Mouse (Mus musculus): ENCODE results near the gene Phactr2. TPM values are rescaled to one million over a fixed set of nuclear protein-coding genes. Genes with fewer than 3 reads are reported as not detected.
"Not testable (repeated sequence)": the region's sequence is repeated elsewhere in the genome, so short reads cannot be mapped to it uniquely, and the experiment has no call there.

The Phactr2 gene
- polyA plus RNA-seq, 1 experiment from 2014 or later = 7.2 TPM

GRCm38 (mm10) chr10:13493978-13494686, 19.9 kb upstream of the Phactr2 start:
- Histone ChIP-seq H3K9ac (ENCODE audit: low read length) (no peak overlapping the region), H3K4me1 (ENCODE audit: control insufficient read depth, insufficient read depth, low read length) (no peaks in the 10 kb centered on the region), H3K4me3 (ENCODE audit: low read depth, low read length) (no peak overlapping the region), H3K27me3 (replicated peaks; ENCODE audit: control insufficient read depth, insufficient read depth, low read length) (no peaks in the 10 kb centered on the region), H3K27ac (ENCODE audit: low read depth, low read length) (no peak overlapping the region), H3K4me2 (ENCODE audit: low read length) (no peak overlapping the region), H3K9me3 (replicated peaks; ENCODE audit: control insufficient read depth, low read length) (no peaks in the 10 kb centered on the region), H3K36me3 (ENCODE audit: control insufficient read depth, insufficient read depth, low read length) (no peaks in the 10 kb centered on the region)
- no peak for ATAC-seq
- DNase-seq (ENCODE audit: low spot score) = no peak
- 91% methylated on average over 9 of the region's 9 CpGs for WGBS

GRCm38 (mm10) chr10:13489671-13490070, 15.5 kb upstream of the Phactr2 start:
- Histone ChIP-seq H3K4me1 (ENCODE audit: control insufficient read depth, insufficient read depth, low read length) (no peaks in the 10 kb centered on the region), H3K4me2 (ENCODE audit: low read length) (no peak overlapping the region), H3K27me3 (replicated peaks; ENCODE audit: control insufficient read depth, insufficient read depth, low read length) (no peaks in the 10 kb centered on the region), H3K9ac (ENCODE audit: low read length) (no peak overlapping the region), H3K9me3 (replicated peaks; ENCODE audit: control insufficient read depth, low read length) (no peaks in the 10 kb centered on the region), H3K4me3 (ENCODE audit: low read depth, low read length) (no peak overlapping the region), H3K27ac (ENCODE audit: low read depth, low read length) (no peak overlapping the region), H3K36me3 (ENCODE audit: control insufficient read depth, insufficient read depth, low read length) (no peaks in the 10 kb centered on the region)
- WGBS = 89% methylated on average over 6 of the region's 6 CpGs
- DNase-seq (ENCODE audit: low spot score) (no peak), ATAC-seq (no peak)

- Histone ChIP-seq H3K27ac (ENCODE audit: low read depth, low read length) (no peak overlapping the region), H3K4me2 (ENCODE audit: low read length) (no peak overlapping the region), H3K4me1 (ENCODE audit: control insufficient read depth, insufficient read depth, low read length) (no peaks in the 10 kb centered on the region), H3K9me3 (replicated peaks; ENCODE audit: control insufficient read depth, low read length) (no peaks in the 10 kb centered on the region), H3K27me3 (replicated peaks; ENCODE audit: control insufficient read depth, insufficient read depth, low read length) (no peaks in the 10 kb centered on the region), H3K4me3 (ENCODE audit: low read depth, low read length) (no peak overlapping the region), H3K9ac (ENCODE audit: low read length) (no peak overlapping the region), H3K36me3 (ENCODE audit: control insufficient read depth, insufficient read depth, low read length) (no peaks in the 10 kb centered on the region)
- ATAC-seq (peak; percentile 52; the same call in 1 of the 2 replicates), DNase-seq (ENCODE audit: low spot score) (peak; percentile 24)
- 64% methylated on average over 4 of the region's 4 CpGs for WGBS
These were observed 11.7 kb upstream of the Phactr2 start for GRCm38 (mm10) chr10:13485958-13486357.

GRCm38 (mm10) chr10:13479341-13479740, 5.1 kb upstream of the Phactr2 start:
- H3K4me3 ChIP-seq (ENCODE audit: low read depth, low read length) = no peak overlapping the region
- H3K9ac ChIP-seq (ENCODE audit: low read length) = no peak overlapping the region
- H3K4me2 ChIP-seq (ENCODE audit: low read length) = no peak overlapping the region
- no peak for DNase-seq (ENCODE audit: low spot score)
- ATAC-seq = no peak
- H3K36me3 ChIP-seq (ENCODE audit: control insufficient read depth, insufficient read depth, low read length) = no peaks in the 10 kb centered on the region
- WGBS = 81% methylated on average over 6 of the region's 6 CpGs
- no peaks in the 10 kb centered on the region for H3K9me3 ChIP-seq (replicated peaks; ENCODE audit: control insufficient read depth, low read length)
- peaks cover 4% of the 10 kb centered on the region; the same call in 1 of the 2 replicates for H3K27me3 ChIP-seq (replicated peaks; ENCODE audit: control insufficient read depth, insufficient read depth, low read length)
- H3K27ac ChIP-seq (ENCODE audit: low read depth, low read length) = no peak overlapping the region
- H3K4me1 ChIP-seq (ENCODE audit: control insufficient read depth, insufficient read depth, low read length) = no peaks in the 10 kb centered on the region; the same call in 1 of the 2 replicates

- H3K4me1 ChIP-seq (ENCODE audit: control insufficient read depth, insufficient read depth, low read length) = no peaks in the 10 kb centered on the region; the same call in none of the 2 replicates
- H3K27me3 ChIP-seq (replicated peaks; ENCODE audit: control insufficient read depth, insufficient read depth, low read length) = peaks cover 13% of the 10 kb centered on the region
- WGBS = 42% methylated on average over 7 of the region's 7 CpGs
- no peak overlapping the region for H3K9ac ChIP-seq (ENCODE audit: low read length)
- DNase-seq (ENCODE audit: low spot score) (no peak), ATAC-seq (no peak)
- no peaks in the 10 kb centered on the region for H3K9me3 ChIP-seq (replicated peaks; ENCODE audit: control insufficient read depth, low read length)
- H3K4me3 ChIP-seq (ENCODE audit: low read depth, low read length) = no peak overlapping the region
- H3K4me2 ChIP-seq (ENCODE audit: low read length) = peak overlapping the region; percentile 100; the same call in 1 of the 2 replicates
- H3K27ac ChIP-seq (ENCODE audit: low read depth, low read length) = no peak overlapping the region
- no peaks in the 10 kb centered on the region for H3K36me3 ChIP-seq (ENCODE audit: control insufficient read depth, insufficient read depth, low read length)
These were observed 909 bp upstream of the Phactr2 start for GRCm38 (mm10) chr10:13475121-13475520.

GRCm38 (mm10) chr10:13474568-13474955, 350 bp upstream of the Phactr2 start:
- Histone ChIP-seq H3K4me2 (ENCODE audit: low read length) (peak overlapping the region; percentile 100), H3K27ac (ENCODE audit: low read depth, low read length) (no peak overlapping the region), H3K4me1 (ENCODE audit: control insufficient read depth, insufficient read depth, low read length) (no peaks in the 10 kb centered on the region; the same call in none of the 2 replicates), H3K4me3 (ENCODE audit: low read depth, low read length) (peak overlapping the region; percentile 66), H3K9ac (ENCODE audit: low read length) (peak overlapping the region; percentile 79), H3K9me3 (replicated peaks; ENCODE audit: control insufficient read depth, low read length) (no peaks in the 10 kb centered on the region), H3K36me3 (ENCODE audit: control insufficient read depth, insufficient read depth, low read length) (no peaks in the 10 kb centered on the region), H3K27me3 (replicated peaks; ENCODE audit: control insufficient read depth, insufficient read depth, low read length) (peaks cover 13% of the 10 kb centered on the region)
- no peak for ATAC-seq
- no peak for DNase-seq (ENCODE audit: low spot score)
- WGBS = 6% methylated on average over 10 of the region's 10 CpGs

- ATAC-seq = no peak; the same call in none of the 2 replicates
- Histone ChIP-seq H3K4me1 (ENCODE audit: control insufficient read depth, insufficient read depth, low read length) (no peaks in the 10 kb centered on the region; the same call in none of the 2 replicates), H3K9me3 (replicated peaks; ENCODE audit: control insufficient read depth, low read length) (no peaks in the 10 kb centered on the region), H3K4me3 (ENCODE audit: low read depth, low read length) (peak overlapping the region; percentile 66), H3K9ac (ENCODE audit: low read length) (peak overlapping the region; percentile 79), H3K27ac (ENCODE audit: low read depth, low read length) (no peak overlapping the region), H3K4me2 (ENCODE audit: low read length) (peak overlapping the region; percentile 100), H3K27me3 (replicated peaks; ENCODE audit: control insufficient read depth, insufficient read depth, low read length) (peaks cover 13% of the 10 kb centered on the region), H3K36me3 (ENCODE audit: control insufficient read depth, insufficient read depth, low read length) (no peaks in the 10 kb centered on the region)
- DNase-seq (ENCODE audit: low spot score) = no peak
- 15% methylated on average over 17 of the region's 17 CpGs for WGBS
These were observed 852 bp downstream of the Phactr2 start for GRCm38 (mm10) chr10:13473287-13473832.

- peaks cover 9% of the 10 kb centered on the region for H3K27me3 ChIP-seq (replicated peaks; ENCODE audit: control insufficient read depth, insufficient read depth, low read length)
- H3K9me3 ChIP-seq (replicated peaks; ENCODE audit: control insufficient read depth, low read length) = no peaks in the 10 kb centered on the region
- DNase-seq (ENCODE audit: low spot score) (no peak), ATAC-seq (no peak)
- H3K4me2 ChIP-seq (ENCODE audit: low read length) = no peak overlapping the region
- 91% methylated on average over 3 of the region's 3 CpGs for WGBS
- no peaks in the 10 kb centered on the region for H3K36me3 ChIP-seq (ENCODE audit: control insufficient read depth, insufficient read depth, low read length)
- no peak overlapping the region for H3K27ac ChIP-seq (ENCODE audit: low read depth, low read length)
- H3K4me3 ChIP-seq (ENCODE audit: low read depth, low read length) = no peak overlapping the region
- no peak overlapping the region for H3K9ac ChIP-seq (ENCODE audit: low read length)
- no peaks in the 10 kb centered on the region; the same call in none of the 2 replicates for H3K4me1 ChIP-seq (ENCODE audit: control insufficient read depth, insufficient read depth, low read length)
These were observed 4.0 kb downstream of the Phactr2 start for GRCm38 (mm10) chr10:13470236-13470635.

GRCm38 (mm10) chr10:13468025-13468529, 6.1 kb downstream of the Phactr2 start:
- not testable (repeated sequence) for H3K36me3 ChIP-seq (ENCODE audit: control insufficient read depth, insufficient read depth, low read length); H3K4me3 ChIP-seq (ENCODE audit: low read depth, low read length); H3K9me3 ChIP-seq (replicated peaks; ENCODE audit: control insufficient read depth, low read length); H3K27me3 ChIP-seq (replicated peaks; ENCODE audit: control insufficient read depth, insufficient read depth, low read length); DNase-seq (ENCODE audit: low spot score); ATAC-seq; H3K27ac ChIP-seq (ENCODE audit: low read depth, low read length); H3K9ac ChIP-seq (ENCODE audit: low read length); H3K4me1 ChIP-seq (ENCODE audit: control insufficient read depth, insufficient read depth, low read length); H3K4me2 ChIP-seq (ENCODE audit: low read length)
- 87% methylated on average over 6 of the region's 6 CpGs for WGBS

Measured in forebrain, embryonic 14.5 days (tissue).